Mouse (Mus musculus): ENCODE measurements around the gene Slc16a7. TPM values are rescaled to one million over a fixed set of nuclear protein-coding genes. Genes with fewer than 3 reads are reported as not detected.

Gene Slc16a7
- polyA plus RNA-seq (2012; rRNA removed) = 433 and 554 TPM in 2 replicates

GRCm38 (mm10) chr10:125388876-125389786, at the start of gene Slc16a7:
Slc16a7 (minus strand) TSS chr10:125389465.
- peak within 1 kb of the TSS; percentile 85 for H3K27ac ChIP-seq (ENCODE audit: control insufficient read depth, insufficient read depth, low read depth, low read length)
- no peaks in the 10 kb centered on the region for H3K27me3 ChIP-seq (ENCODE audit: control insufficient read depth, insufficient read depth, low read length)
- peak within 1 kb of the TSS; percentile 88 for H3K4me3 ChIP-seq (ENCODE audit: control insufficient read depth, low read depth, low read length)
- no peaks in the 10 kb centered on the region for H3K36me3 ChIP-seq (ENCODE audit: control insufficient read depth, insufficient read depth, low read length)
- peaks cover 8% of the 10 kb centered on the region for H3K4me1 ChIP-seq (ENCODE audit: control insufficient read depth, insufficient read depth, low read length)
- TF ChIP-seq POLR2A (IDR thresholded peaks at IDR 0.05; ENCODE audit: control insufficient read depth, low read depth, low read length) = peak; percentile 75
- TF ChIP-seq CTCF (IDR thresholded peaks at IDR 0.05; ENCODE audit: control insufficient read depth, insufficient read depth, insufficient replicate concordance, low read depth, low read length) = no peak

GRCm38 (mm10) chr10:125418795-125419194, 29.5 kb upstream of the Slc16a7 start:
- no peak for TF ChIP-seq POLR2A (IDR thresholded peaks at IDR 0.05; ENCODE audit: control insufficient read depth, low read depth, low read length)
- no peak for TF ChIP-seq CTCF (IDR thresholded peaks at IDR 0.05; ENCODE audit: control insufficient read depth, insufficient read depth, insufficient replicate concordance, low read depth, low read length)

GRCm38 (mm10) chr10:125399796-125400195, 10.5 kb upstream of the Slc16a7 start:
- TF ChIP-seq CTCF (IDR thresholded peaks at IDR 0.05; ENCODE audit: control insufficient read depth, insufficient read depth, insufficient replicate concordance, low read depth, low read length) = no peak
- TF ChIP-seq POLR2A (IDR thresholded peaks at IDR 0.05; ENCODE audit: control insufficient read depth, low read depth, low read length) = no peak
- no peaks in the 10 kb centered on the region for H3K36me3 ChIP-seq (ENCODE audit: control insufficient read depth, insufficient read depth, low read length)
- H3K27me3 ChIP-seq (ENCODE audit: control insufficient read depth, insufficient read depth, low read length) = no peaks in the 10 kb centered on the region
- no peak overlapping the region for H3K27ac ChIP-seq (ENCODE audit: control insufficient read depth, insufficient read depth, low read depth, low read length)
- H3K4me1 ChIP-seq (ENCODE audit: control insufficient read depth, insufficient read depth, low read length) = no peaks in the 10 kb centered on the region
- H3K4me3 ChIP-seq (ENCODE audit: control insufficient read depth, low read depth, low read length) = no peak overlapping the region

More at GRCm38 (mm10) chr10:125418795-125419194, 29.5 kb upstream of the Slc16a7 start:
- H3K27ac ChIP-seq (ENCODE audit: control insufficient read depth, insufficient read depth, low read depth, low read length) = no peak overlapping the region
- no peaks in the 10 kb centered on the region for H3K36me3 ChIP-seq (ENCODE audit: control insufficient read depth, insufficient read depth, low read length)
- no peaks in the 10 kb centered on the region for H3K27me3 ChIP-seq (ENCODE audit: control insufficient read depth, insufficient read depth, low read length)
- H3K4me1 ChIP-seq (ENCODE audit: control insufficient read depth, insufficient read depth, low read length) = no peaks in the 10 kb centered on the region
- no peak overlapping the region for H3K4me3 ChIP-seq (ENCODE audit: control insufficient read depth, low read depth, low read length)

GRCm38 (mm10) chr10:125390011-125390410, 746 bp upstream of the Slc16a7 start:
- Histone ChIP-seq H3K27me3 (ENCODE audit: control insufficient read depth, insufficient read depth, low read length) (no peaks in the 10 kb centered on the region), H3K36me3 (ENCODE audit: control insufficient read depth, insufficient read depth, low read length) (no peaks in the 10 kb centered on the region), H3K4me3 (ENCODE audit: control insufficient read depth, low read depth, low read length) (peak overlapping the region; percentile 88; the same call in 1 of the 2 replicates), H3K4me1 (ENCODE audit: control insufficient read depth, insufficient read depth, low read length) (peaks cover 8% of the 10 kb centered on the region), H3K27ac (ENCODE audit: control insufficient read depth, insufficient read depth, low read depth, low read length) (peak overlapping the region; percentile 85)
- TF ChIP-seq CTCF (IDR thresholded peaks at IDR 0.05; ENCODE audit: control insufficient read depth, insufficient read depth, insufficient replicate concordance, low read depth, low read length) = no peak
- no peak for TF ChIP-seq POLR2A (IDR thresholded peaks at IDR 0.05; ENCODE audit: control insufficient read depth, low read depth, low read length)

- Histone ChIP-seq H3K27ac (ENCODE audit: control insufficient read depth, insufficient read depth, low read depth, low read length) (peak overlapping the region; percentile 56), H3K27me3 (ENCODE audit: control insufficient read depth, insufficient read depth, low read length) (no peaks in the 10 kb centered on the region), H3K36me3 (ENCODE audit: control insufficient read depth, insufficient read depth, low read length) (no peaks in the 10 kb centered on the region), H3K4me1 (ENCODE audit: control insufficient read depth, insufficient read depth, low read length) (peaks cover 8% of the 10 kb centered on the region), H3K4me3 (ENCODE audit: control insufficient read depth, low read depth, low read length) (peak overlapping the region; percentile 88)
- TF ChIP-seq CTCF (IDR thresholded peaks at IDR 0.05; ENCODE audit: control insufficient read depth, insufficient read depth, insufficient replicate concordance, low read depth, low read length) (no peak), POLR2A (IDR thresholded peaks at IDR 0.05; ENCODE audit: control insufficient read depth, low read depth, low read length) (no peak)
Measured at GRCm38 (mm10) chr10:125388481-125388875, 787 bp downstream of the Slc16a7 start.

- H3K4me1 ChIP-seq (ENCODE audit: control insufficient read depth, insufficient read depth, low read length) = peaks cover 8% of the 10 kb centered on the region
- H3K36me3 ChIP-seq (ENCODE audit: control insufficient read depth, insufficient read depth, low read length) = no peaks in the 10 kb centered on the region
- TF ChIP-seq CTCF (IDR thresholded peaks at IDR 0.05; ENCODE audit: control insufficient read depth, insufficient read depth, insufficient replicate concordance, low read depth, low read length) (no peak), POLR2A (IDR thresholded peaks at IDR 0.05; ENCODE audit: control insufficient read depth, low read depth, low read length) (no peak)
- no peak overlapping the region for H3K4me3 ChIP-seq (ENCODE audit: control insufficient read depth, low read depth, low read length)
- H3K27me3 ChIP-seq (ENCODE audit: control insufficient read depth, insufficient read depth, low read length) = no peaks in the 10 kb centered on the region
- no peak overlapping the region for H3K27ac ChIP-seq (ENCODE audit: control insufficient read depth, insufficient read depth, low read depth, low read length)
Measured at GRCm38 (mm10) chr10:125387782-125388415, 1.4 kb downstream of the Slc16a7 start.

- Histone ChIP-seq H3K36me3 (ENCODE audit: control insufficient read depth, insufficient read depth, low read length) (no peaks in the 10 kb centered on the region), H3K4me1 (ENCODE audit: control insufficient read depth, insufficient read depth, low read length) (no peaks in the 10 kb centered on the region), H3K4me3 (ENCODE audit: control insufficient read depth, low read depth, low read length) (no peak overlapping the region), H3K27ac (ENCODE audit: control insufficient read depth, insufficient read depth, low read depth, low read length) (no peak overlapping the region), H3K27me3 (ENCODE audit: control insufficient read depth, insufficient read depth, low read length) (no peaks in the 10 kb centered on the region)
- TF ChIP-seq CTCF (IDR thresholded peaks at IDR 0.05; ENCODE audit: control insufficient read depth, insufficient read depth, insufficient replicate concordance, low read depth, low read length) (no peak), POLR2A (IDR thresholded peaks at IDR 0.05; ENCODE audit: control insufficient read depth, low read depth, low read length) (no peak)
Measured at GRCm38 (mm10) chr10:125375526-125375925, 13.7 kb downstream of the Slc16a7 start.
